Mouse (Mus musculus): ENCODE results near the gene Ube2q1. TPM values are rescaled to one million over a fixed set of nuclear protein-coding genes. Genes with fewer than 3 reads are reported as not detected.

The Ube2q1 gene
- 10 to 100 TPM; 87.1 to 89.9 TPM for total RNA-seq (2021)

DNA sequence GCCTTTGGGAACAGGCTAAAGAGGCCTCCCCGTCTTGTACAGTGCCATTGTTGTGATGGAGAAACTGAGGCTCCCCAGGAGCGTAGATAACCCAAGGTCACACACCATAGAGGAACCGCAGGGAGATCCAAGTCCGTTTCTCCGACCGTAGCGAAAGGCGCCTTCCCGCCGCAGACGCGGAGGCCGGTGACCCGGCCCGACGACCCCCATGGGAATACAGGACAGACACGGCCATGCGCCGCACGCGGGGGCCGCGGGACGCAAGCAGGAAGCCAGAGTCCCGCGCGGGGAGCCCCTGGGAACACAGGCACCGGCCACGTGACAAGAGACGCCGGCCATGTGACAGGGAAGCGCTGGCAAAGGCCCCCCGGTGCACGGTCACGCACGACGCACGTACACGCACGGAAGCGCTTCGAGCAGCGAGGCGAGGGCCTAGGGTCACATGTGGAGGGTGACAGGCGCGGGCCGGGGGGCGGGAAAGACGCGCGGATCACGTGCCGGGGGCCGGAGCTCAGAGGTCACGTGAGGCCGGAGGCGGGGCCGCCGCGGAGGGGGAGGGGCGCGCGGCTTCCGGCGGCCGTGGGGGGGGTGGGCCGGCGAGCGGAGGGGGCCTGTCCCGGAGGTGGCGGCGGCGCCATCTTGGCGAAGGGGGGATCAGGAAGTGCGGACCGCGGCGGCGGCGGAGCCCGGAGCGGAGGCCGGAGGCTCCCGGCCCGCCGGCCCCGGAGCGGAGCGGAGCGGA lies at the start of gene Ube2q1:
Gene Ube2q1 (plus strand): TSS at position 649 of the 742 bp plus-strand sequence.
- peak; percentile 99 for DNase-seq (ENCODE audit: low spot score in 2 of 2)
- intact Hi-C loops (cut with DNase I), result loop anchor here (2.0 kb wide), 4 partner anchors 42 to 456 kb away; partner anchors contain the start of gene Adar

DNA sequence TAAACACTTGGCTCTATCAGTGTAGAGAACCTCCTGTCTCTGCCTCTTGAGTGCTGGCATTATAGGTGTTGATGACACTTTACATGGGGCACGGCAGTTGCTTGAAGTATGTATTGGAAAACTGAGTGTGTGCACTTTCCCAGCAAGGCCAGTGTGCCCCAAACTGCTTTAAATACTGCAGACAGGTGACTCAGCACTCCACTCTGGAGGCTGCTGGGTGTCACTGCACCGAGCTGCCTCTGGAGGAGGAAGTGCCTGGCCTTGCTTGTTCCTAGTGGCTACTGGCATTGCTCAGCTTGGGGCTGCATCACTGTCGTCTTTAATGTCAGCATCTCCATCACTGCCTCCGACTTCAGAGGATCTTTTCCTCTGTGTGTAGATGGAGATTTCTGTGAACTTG lies 46.4 kb upstream of the Ube2q1 start:
- intact Hi-C loops (cut with DNase I), result no loop called here
- peak in 1 of 2 experiments; percentile 49 for DNase-seq (ENCODE audit: low spot score in 2 of 2)

DNA sequence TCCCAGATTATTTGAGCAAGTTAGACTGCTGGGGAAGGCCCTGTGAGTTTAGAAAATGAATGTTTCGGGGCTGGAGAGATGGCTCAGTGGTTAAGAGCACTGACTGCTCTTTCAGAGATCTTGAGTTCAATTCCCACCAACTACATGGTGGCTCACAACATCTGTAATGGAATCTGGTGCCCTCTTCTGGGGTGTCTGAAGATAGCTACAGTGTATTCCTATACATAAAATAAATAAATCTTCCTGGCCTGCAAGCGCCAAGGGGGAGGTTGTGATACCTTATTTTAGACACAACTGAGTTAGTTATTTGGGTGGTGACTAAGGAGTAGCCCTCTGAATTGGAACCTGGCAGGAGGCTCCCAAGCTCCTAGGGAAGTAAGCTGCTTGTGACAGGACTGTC lies 44.6 kb upstream of the Ube2q1 start:
- intact Hi-C loops (cut with DNase I), result no loop called here
- DNase-seq (ENCODE audit: low spot score in 2 of 2), result no peak

DNA sequence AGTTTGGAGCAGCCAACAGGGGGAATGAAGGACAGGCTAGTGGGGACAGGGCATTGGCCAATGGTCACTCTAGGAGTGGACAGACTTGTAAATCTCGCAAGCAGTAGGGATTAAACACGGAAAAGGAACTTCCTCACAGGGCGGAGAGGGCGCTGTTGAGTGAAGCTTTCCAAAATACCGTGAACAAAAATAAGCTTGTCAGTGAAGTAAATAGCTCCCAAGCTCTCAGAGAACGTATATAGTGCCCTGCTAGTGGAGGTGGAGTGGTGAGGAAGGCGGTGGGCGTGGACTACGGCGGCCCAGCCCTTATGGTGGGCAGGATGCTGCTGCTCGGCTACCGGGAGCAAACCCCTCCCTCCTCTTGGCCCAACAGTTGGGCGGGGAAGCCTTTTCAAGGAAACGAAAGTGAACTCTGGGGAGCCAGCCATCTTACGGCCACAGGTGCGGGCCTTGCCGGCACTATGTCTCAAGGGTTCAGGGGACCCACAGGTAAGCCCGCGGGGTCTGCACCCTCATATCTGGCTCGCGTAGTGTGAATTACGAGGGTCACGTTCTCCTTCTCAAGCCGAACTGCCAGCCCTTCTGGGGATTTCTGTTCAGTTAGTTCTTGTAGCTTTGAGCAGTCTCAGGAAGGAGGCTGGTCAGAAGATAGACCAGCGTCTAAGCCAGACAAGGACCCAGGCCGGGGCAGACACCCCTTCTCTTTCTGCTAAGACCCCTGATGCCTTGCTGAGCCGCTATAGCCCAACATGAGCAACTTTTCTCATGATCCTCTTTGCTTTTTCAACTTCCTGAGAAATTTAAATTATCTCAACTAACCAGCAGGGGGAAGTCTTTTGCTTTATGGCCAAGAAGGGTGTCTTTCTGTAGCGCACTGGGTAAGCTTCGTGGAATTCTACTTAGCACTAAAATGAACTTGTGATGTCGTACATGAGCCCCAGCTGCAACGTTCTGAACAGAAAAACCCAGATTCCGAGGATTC lies 42.8 kb upstream of the Ube2q1 start:
- intact Hi-C loops (cut with DNase I), result loop anchor here (2.0 kb wide), 1 partner anchor 42 kb away; the partner anchor contains the start of gene Ube2q1
- peak; percentile 56 to 66 for DNase-seq (ENCODE audit: low spot score in 2 of 2)

DNA sequence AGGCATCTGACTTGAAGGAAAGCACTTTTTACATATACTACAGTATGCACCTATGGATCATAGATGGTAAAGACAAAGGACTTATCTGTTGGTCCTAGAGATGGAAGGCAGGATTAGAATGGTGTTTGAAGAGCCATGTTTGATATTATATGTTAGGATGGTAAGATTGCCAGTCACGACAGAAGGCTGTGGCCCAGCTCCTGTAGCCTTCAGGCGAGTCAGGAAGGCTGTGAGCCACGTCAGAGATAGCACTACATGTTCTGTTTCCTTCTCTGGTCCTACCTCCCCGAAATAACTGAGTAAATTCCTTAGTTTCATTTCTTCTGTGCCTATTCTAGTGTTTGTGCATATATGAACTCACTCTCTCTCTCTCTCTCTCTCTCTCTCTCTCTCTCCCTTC lies 41.3 kb upstream of the Ube2q1 start:
- no peak for DNase-seq (ENCODE audit: low spot score in 2 of 2)
- intact Hi-C loops (cut with DNase I), result no loop called here

DNA sequence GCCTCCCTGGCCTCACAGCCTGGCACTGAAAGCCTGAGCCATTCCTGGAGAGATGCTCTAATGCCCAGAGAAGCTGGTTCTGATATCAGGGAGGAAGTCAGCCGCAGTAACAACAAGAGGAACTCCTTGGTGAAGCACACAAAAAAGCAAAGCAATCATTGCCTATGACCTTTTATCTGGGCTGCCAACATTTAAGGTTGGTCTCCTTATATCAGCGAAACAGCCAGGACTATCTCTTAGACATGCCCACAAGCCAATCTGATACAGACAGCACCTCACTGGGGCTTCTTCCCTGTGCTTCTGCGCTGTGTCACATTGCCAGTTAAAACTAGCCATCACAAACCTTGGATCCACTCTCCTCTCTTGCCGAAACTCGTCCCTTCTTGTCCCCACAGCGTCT lies 34.9 kb upstream of the Ube2q1 start:
- intact Hi-C loops (cut with DNase I), result no loop called here

DNA sequence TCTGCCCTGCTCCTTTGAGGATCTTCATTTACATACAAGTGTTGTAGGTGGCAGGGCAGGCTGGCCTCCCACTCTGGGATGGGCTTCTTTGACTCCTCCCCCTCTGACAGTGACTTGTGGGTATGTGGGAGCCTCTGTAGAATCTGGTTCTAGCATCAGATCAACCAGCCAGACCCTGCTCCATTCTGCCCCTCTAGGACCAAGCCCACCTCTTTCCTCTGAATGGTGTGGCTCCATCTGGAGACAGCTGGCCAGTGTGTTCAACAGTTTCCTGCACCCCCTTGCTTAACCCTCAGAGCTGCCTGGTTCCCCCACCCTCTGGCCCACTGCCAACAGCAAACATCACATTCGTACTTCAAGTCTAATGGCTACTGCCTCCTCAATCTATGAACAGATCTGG lies 21.1 kb upstream of the Ube2q1 start:
- DNase-seq (ENCODE audit: low spot score in 2 of 2), result no peak
- intact Hi-C loops (cut with DNase I), result no loop called here

More for the DNA sequence above, 34.9 kb upstream of the Ube2q1 start:
- no peak for DNase-seq (ENCODE audit: low spot score in 2 of 2)

DNA sequence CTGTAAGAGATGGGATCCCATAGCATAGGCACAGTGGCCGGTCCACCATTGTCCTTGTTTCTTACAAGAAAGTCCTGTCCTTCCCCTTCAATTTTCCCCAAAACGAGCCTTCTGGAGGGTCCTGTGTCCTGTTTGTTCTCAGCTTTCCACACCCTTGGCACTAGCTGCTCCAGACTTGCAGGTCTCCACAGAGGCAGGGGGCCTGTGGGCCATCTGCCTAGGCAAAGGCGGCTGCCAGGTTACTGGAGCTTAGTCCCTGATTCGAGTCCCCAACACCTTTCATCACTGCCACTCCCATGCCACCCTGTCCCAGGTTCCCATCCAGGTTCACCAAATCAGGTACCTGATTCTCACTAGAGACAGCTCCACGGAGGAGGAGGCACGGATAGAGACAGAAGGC lies 18.1 kb upstream of the Ube2q1 start:
- no peak for DNase-seq (ENCODE audit: low spot score in 2 of 2)
- intact Hi-C loops (cut with DNase I), result no loop called here

DNA sequence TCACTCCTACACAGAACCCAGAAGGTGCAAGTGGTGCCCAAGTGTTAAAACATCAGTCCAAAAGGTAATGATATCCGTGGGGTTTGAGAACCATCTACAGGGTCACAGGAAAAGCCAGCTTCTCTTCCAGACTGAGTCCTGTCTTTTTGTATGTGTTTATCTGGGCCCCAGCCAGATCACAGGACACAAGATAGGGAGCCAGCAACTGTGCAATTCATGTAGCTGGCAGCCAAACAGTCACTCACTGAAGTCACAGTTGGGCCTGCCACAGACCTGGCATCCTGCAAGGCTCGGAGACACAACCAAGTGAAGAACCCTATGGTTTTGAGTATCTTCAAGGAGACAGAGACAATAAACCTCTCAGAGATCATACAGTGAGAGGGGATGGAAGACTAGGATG lies 15.6 kb upstream of the Ube2q1 start:
- DNase-seq (ENCODE audit: low spot score in 2 of 2), result no peak
- intact Hi-C loops (cut with DNase I), result no loop called here

DNA sequence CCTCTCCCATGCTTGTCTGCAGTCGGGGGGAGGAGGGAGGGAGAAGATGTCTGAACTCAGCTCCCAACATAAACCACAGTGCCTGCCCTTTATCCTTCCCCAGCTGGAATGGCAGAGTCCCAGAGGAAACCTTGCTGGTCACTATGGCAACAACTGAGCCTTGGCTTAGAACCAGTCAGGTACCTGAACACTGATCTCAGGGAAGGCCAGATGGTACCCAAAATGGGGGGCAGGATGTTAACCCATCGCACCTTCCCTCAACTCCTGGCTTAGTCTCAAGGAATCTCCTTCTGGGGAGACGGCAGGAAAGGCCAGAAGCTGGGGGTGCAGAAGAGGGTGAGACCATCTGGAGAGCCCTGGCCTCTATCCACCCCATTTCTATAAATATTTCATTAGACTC lies 13.6 kb upstream of the Ube2q1 start:
- intact Hi-C loops (cut with DNase I), result no loop called here

DNA sequence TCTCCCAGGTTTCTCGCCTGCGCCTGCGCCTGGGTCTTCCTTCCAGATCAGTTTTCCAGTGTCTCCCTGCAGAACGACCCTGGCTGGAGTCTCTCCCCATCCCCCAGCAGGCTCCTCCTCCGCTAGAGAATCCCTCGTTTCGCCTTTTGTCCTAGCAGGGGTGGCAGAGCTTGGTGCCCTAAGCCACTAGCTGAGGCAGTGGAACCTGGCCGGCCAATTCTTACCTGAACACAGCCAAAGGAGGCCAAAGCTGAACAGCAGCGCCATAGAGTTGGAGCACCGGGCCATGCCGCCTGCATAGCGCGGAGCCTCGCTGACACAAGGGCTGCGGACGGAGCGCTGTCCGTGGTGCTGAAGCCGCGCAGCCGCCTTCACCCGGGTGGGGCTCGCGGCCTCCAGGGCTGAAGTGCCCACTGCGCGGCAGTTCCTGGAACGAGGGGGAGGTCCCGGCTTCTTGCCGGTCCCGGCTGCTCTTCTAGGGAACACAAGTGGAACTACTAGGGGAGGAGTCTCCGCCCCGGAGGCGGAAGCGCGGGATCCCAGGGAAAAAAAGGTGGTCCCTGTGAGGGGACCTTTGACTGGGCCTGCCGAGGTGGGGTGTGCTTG lies 9.2 kb upstream of the Ube2q1 start, which contains the start of gene Chrnb2:
Gene Chrnb2 (minus strand): TSS at position 514 of the 606 bp plus-strand sequence.
- intact Hi-C loops (cut with DNase I), result loop anchor here (2.0 kb wide), 1 partner anchor 255 kb away; no protein-coding TSS in a partner anchor
- peak; percentile 56 to 59 for DNase-seq (ENCODE audit: low spot score in 2 of 2)

More for the DNA sequence above, 13.6 kb upstream of the Ube2q1 start:
- no peak for DNase-seq (ENCODE audit: low spot score in 2 of 2)

DNA sequence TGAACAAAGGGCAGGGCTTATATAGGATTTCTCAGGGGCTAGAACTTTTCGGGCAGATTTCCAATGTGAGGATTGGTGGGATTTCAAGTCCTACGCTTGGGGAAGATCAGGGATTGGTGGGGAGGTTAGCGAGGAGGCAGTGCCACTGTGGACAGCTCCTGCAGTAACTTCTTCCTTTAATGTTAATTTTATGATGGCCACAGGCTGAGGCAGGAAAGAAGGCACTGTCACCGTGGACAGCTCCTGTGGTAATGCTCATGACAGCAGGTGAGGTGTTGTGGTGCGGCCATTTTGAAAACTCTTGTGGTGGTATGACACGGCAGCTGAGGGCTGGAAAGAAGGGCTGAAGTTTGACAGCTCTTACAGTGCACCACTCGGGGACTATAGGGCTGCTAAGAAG lies 3.8 kb upstream of the Ube2q1 start:
- intact Hi-C loops (cut with DNase I), result no loop called here
- no peak for DNase-seq (ENCODE audit: low spot score in 2 of 2)

DNA sequence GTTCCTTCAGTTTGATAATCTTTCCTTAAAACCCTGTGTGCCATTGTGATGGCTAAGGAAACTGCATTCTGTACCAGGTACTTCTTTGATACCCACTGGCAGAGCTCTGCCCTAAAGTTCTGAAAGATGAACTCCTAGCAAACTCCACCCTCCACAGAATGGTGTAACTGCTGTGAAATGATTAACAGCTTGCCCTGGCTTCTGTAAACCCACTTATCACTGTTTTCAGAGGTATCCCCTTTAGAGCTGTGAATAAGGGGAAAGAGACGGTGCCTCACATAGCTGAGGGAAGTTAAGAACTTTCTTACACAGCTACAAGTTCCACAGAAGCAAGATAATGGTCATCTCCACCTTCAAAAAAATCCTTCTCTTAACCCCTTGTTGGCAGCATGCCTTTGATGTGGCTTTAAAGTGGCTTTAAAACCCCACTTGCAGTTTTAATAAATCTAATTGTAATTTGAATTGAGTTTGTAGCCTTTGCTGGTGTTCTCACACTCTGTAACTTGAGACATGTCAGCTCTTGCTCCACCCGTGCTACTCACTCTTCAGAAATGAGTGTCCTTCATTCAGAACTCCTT lies 2.9 kb upstream of the Ube2q1 start:
- DNase-seq (ENCODE audit: low spot score in 2 of 2), result no peak
- intact Hi-C loops (cut with DNase I), result no loop called here

DNA sequence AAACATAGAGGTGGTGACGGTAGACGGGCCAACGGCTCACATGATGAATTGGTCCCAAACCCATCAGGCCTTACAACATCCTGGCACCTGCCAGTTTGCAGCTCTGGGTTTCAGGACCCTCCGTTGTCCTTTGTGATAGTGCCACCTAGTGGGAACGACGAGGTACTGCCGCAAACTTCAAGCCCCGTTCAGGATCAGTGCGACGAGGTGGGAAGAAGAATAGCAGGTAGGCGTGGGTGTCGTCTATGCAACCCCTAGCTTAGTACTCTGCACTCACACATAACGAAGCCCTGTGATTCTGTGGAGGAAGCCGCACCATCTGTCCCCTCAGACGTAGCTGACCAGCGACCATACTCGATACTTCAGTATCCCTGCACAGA lies 838 bp upstream of the Ube2q1 start:
- intact Hi-C loops (cut with DNase I), result loop anchor here (2.0 kb wide), 4 partner anchors 42 to 456 kb away; partner anchors contain the start of gene Adar
- peak; percentile 81 to 88 for DNase-seq (ENCODE audit: low spot score in 2 of 2)

DNA sequence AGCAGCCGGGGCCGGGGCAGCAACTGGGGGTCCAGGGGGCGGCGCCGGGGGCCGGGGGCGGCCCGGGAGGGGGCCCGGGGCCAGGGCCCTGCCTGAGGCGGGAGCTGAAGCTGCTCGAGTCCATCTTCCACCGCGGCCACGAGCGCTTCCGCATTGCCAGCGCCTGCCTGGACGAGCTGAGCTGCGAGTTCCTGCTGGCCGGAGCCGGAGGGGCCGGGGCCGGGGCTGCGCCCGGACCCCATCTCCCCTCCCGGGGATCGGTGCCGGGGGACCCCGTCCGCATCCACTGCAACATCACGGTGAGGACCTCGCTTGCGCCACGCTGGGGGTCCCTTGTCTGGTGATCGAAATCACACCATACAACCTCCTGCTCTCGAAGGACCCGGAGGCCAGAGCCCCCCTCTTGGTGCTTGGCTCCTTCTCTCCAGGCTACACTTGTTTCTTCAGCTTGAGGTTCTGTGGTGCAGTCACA lies 360 bp downstream of the Ube2q1 start:
- intact Hi-C loops (cut with DNase I), result loop anchor here (2.0 kb wide), 4 partner anchors 43 to 457 kb away; partner anchors contain the start of gene Adar
- peak in 1 of 2 experiments; percentile 30 for DNase-seq (ENCODE audit: low spot score in 2 of 2)

DNA sequence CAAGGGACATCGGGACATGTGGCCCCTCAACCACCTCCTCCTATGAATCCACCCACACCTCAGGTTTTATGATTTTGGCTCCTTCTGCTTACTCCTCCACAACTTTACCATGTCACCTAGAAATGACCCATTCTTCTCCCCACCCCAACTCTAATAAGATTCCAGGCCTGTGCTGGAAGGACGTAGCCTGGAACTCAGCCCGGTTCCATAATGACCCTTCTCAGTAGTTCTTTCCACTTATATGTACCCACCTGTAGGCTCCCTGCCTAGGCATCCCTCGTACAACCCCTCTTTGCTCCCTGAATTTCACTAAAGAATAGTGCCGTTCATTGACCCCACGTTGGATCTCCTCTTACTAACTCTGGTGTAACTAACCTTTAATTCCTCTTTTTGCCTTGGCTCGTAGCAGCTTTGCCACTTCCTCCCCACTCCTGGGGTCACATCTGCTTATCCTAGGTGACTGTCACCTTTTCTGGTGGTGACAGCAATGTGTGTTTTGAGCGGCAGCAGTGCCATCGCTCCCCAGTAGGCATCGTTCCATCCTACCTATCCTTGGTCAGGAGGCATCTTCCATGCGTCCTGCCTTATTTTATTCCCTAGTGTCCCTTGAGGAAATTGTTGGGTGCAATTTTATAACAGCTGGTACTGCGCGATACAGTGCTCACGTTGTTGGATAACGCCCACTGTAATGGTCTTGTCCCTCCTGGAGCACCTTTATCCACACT lies 982 bp downstream of the Ube2q1 start:
- DNase-seq (ENCODE audit: low spot score in 2 of 2), result no peak

DNA sequence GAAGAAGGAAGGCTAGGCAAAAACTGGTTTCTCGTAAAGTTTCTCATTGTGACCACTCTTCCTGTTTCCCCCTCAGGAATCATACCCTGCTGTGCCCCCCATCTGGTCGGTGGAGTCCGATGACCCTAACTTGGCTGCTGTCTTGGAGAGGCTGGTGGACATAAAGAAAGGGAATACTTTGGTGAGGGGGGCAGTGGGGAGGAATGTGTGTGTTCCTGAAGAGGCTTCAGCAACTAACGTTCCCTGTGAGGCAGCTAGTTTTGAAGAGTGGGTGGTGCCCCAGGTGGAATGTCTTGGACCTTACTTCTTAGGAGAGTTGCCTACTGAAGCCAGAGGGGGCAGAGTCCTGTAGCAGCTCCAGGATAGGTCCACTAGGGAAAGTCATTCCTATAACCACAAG lies 2.6 kb downstream of the Ube2q1 start:
- DNase-seq (ENCODE audit: low spot score in 2 of 2), result no peak
- intact Hi-C loops (cut with DNase I), result no loop called here

More for the DNA sequence above, 982 bp downstream of the Ube2q1 start:
- intact Hi-C loops (cut with DNase I), result no loop called here

DNA sequence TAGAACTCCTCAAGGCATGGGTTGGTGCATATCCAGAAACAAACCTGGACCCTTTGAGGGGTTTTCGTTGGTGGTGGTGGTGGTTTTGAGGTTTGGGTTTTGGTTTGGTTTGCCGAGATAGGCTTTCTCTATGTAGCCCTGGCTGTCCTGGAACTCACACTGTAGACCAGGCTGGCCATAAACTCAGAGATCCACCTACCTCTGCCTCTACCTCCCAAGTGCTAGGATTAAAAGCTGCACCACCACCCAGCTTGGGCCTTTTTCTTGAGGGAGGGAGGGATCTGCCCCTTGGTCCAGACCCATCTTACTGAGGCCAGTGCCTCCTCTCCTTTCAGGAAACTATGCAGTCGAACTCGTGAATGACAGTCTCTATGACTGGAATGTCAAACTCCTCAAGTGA lies 6.7 kb downstream of the Ube2q1 start:
- intact Hi-C loops (cut with DNase I), result loop anchor here (10.0 kb wide), 1 partner anchor 295 kb away; the partner anchor contains the start of gene Tpm3
- DNase-seq (ENCODE audit: low spot score in 2 of 2), result no peak
